Mouse (Mus musculus) heart, embryonic 11.5 days (tissue): Measurements from ENCODE around the gene Tmprss3. TPM values are rescaled to one million over a fixed set of nuclear protein-coding genes. Genes with fewer than 3 reads are reported as not detected.

Source experiments
- ATAC-seq: fragments of 200-750 bp; cut with Nextera tagmentation; replicated peaks from 2 replicates; pipeline ENCODE4 v1.8.0; 2017; ENCODE audit warnings: moderate library complexity; ENCODE audit not compliant: insufficient number of reproducible peaks, low FRiP score, low TSS enrichment
- H3K27ac ChIP-seq: fragments of 300-500 bp; sonication (generic); 2 replicates; pipeline ENCODE4 v1.5.1; 2014; ENCODE audit warnings: mild to moderate bottlenecking, low read depth, low read length
- H3K27me3 ChIP-seq: fragments of 300-500 bp; sonication (generic); 2 replicates; pipeline ENCODE4 v1.6.1; 2014; ENCODE audit warnings: mild to moderate bottlenecking, low read length, mixed read lengths; ENCODE audit not compliant: control insufficient read depth, insufficient read depth
- H3K36me3 ChIP-seq: fragments of 300-500 bp; sonication (generic); 2 replicates; pipeline ENCODE4 v1.6.1; 2014; ENCODE audit warnings: mild to moderate bottlenecking, low read length, moderate library complexity, mixed read lengths; ENCODE audit not compliant: control insufficient read depth, insufficient read depth
- H3K4me1 ChIP-seq: fragments of 300-500 bp; sonication (generic); 2 replicates; pipeline ENCODE4 v1.6.1; 2014; ENCODE audit warnings: low read length; ENCODE audit not compliant: control insufficient read depth, insufficient read depth
- H3K4me2 ChIP-seq: fragments of 300-500 bp; sonication (generic); 2 replicates; pipeline ENCODE4 v1.6.1; 2014; ENCODE audit warnings: mild to moderate bottlenecking, moderate library complexity
- H3K4me3 ChIP-seq: fragments of 300-500 bp; sonication (generic); 2 replicates; pipeline ENCODE4 v1.5.1; 2014; ENCODE audit warnings: low read depth, low read length
- H3K9ac ChIP-seq: fragments of 300-500 bp; sonication (generic); 2 replicates; pipeline ENCODE4 v1.6.1; 2014; ENCODE audit warnings: mild to moderate bottlenecking, low read depth, low read length, moderate library complexity
- H3K9me3 ChIP-seq: fragments of 300-500 bp; sonication (generic); replicated peaks from 2 replicates; pipeline ENCODE4 v1.6.1; 2016; ENCODE audit warnings: low read length; ENCODE audit not compliant: control insufficient read depth
- WGBS: fragments of 180-500 bp; shearing (Covaris S2); extraction: QIAGEN DNeasy Blood & Tissue Kit; methylation state at CpG from one replicate; pipeline ENCODE4 v1.1.7; 2014; ENCODE audit not compliant: insufficient replicate concordance; 5-methylcytosine and 5-hydroxymethylcytosine counted together
- polyA plus RNA-seq: library from polyadenylated mRNA; unstranded; fragments of >200 nt; fragmentation: Nextera tagmentation; extraction: Ambion mirVana; gene quantifications from 2 replicates; pipeline ENCODE4 v1.2.1, GENCODE M21; 2014

Tmprss3 gene
- polyA plus RNA-seq, 1 experiment from 2014 or later, result not detected

DNA sequence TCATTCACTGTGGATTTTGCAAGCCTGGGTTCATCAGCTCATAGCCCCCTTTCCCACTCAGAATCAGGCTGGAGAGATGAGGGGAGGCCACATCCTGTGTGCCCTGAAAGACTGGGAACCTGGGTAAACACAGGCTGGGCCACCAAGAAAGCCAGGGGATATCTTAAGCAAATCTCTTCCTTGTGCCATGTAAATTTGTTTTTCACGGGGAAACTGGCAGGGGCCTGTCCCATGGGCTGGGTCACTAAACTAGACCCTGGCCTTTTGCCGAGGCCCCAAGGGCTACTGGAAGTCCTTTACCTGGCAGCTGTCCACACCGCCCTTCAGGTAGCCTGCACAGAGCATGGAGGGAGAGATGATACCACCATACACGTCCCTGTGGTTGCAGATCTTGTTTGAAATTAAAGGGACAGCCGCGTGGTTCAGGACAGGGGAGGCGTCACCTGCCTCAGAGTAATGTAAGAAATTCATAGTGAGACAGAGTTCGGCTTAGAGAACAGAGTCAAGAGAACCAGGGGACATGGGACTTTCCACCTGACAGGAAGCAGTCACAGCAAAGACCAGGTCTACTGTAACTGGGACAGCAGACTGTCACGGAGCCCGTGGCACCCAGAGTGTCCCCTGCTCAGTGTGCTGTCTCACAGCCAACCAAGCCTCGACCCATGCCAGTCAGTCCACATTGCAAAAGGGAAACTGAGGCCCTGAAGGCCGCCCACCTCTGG lies 14.3 kb downstream of the Tmprss3 start:
- Histone ChIP-seq H3K9me3 (no peaks in the 10 kb centered on the region), H3K36me3 (no peaks in the 10 kb centered on the region), H3K4me2 (no peak overlapping the region), H3K27me3 (0 out of 2 replicates have a peak, but pooled peaks cover 4% of the 10 kb centered on the region), H3K27ac (no peak overlapping the region), H3K4me3 (no peak overlapping the region), H3K9ac (no peak overlapping the region), H3K4me1 (no peaks in the 10 kb centered on the region)
- 70% methylated on average over 12 of the region's 12 CpGs for WGBS
- no peak for ATAC-seq

DNA sequence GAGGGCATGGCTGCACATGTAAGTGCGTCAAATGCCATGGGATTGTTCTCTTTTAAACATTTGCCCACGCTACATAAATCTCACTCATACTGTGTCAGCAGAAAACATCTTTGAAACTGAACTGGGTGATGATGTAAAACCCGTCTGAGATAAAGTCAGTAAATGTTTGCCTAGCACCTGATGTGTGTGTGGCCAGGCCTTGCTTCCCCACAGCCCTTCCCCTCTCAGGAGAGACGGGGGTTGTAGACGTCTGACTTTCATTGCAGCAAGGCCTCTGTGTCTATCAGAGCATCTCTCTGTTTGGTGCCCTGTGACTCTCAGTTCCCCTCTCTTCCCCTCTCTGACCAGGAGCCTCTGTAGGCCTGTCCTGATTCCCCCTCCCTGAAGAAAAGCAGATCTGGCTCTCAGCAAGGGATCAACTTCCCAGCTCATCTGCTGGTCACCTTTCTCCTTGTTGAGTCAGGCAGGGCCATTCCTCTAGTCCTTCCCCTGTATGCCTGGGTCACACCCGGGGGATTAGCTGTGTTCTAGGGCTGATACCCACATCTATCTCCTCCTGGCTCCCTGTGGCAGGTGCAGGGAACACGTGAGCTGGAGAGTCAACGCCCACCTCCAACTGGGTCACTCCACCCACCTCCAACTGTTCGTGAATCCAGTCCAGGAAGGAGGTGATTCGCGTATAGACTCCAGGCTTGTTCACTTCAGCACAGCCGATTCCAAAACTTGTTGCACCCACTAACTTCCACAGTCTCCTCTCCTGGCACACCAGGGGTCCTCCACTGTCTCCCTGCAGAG lies 15.4 kb downstream of the Tmprss3 start:
- Histone ChIP-seq H3K4me1 (no peaks in the 10 kb centered on the region), H3K36me3 (no peaks in the 10 kb centered on the region), H3K27ac (no peak overlapping the region), H3K4me2 (no peak overlapping the region), H3K4me3 (no peak overlapping the region), H3K9me3 (no peaks in the 10 kb centered on the region), H3K27me3 (0 out of 2 replicates have a peak, but pooled peaks cover 4% of the 10 kb centered on the region), H3K9ac (no peak overlapping the region)
- no peak for ATAC-seq
- 69% methylated on average over 12 of the region's 12 CpGs for WGBS

DNA sequence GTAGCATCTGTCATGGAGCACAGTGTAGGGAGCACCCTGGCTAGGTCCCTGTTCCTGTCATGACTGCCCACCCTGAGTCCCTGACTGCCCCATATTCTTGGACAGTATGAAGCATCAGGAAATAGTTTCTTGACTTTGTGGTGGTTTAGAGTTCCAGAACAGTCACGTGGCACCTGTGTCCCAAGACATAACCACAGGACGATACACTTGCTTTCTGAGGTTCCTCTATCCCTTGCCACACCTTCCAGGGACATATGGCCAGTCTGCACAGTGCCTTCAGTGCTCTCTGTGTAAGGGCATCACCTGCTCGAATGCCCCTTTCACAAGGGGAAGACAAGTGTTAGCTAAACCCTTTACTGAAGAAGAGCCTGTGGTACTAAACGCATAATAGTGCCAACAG lies 17.3 kb downstream of the Tmprss3 start:
- Histone ChIP-seq H3K9me3 (no peaks in the 10 kb centered on the region), H3K36me3 (no peaks in the 10 kb centered on the region), H3K4me3 (no peak overlapping the region), H3K4me1 (no peaks in the 10 kb centered on the region), H3K4me2 (no peak overlapping the region), H3K9ac (no peak overlapping the region), H3K27me3 (0 out of 2 replicates have a peak, but pooled peaks cover 4% of the 10 kb centered on the region), H3K27ac (no peak overlapping the region)
- WGBS, result 83% methylated on average over 4 of the region's 4 CpGs
- no peak for ATAC-seq

DNA sequence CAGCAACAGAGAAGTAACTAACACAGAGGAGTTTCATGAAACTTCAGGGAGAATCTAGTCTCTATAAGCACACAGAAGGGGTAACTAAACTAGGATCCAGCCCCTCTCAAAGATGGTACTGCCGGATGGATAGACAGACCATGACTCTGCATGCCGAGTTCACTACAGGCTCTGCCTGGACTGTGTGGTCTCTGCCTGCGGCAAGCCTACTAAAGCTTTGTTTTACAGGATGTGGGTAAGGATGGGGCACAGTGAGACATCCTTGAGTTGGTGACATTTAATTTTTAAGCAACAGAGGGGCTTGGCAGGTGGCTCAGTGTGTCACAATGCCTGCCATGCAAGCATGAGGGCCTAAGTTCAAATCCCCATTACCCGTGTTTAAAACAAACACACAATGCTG lies 22.5 kb downstream of the Tmprss3 start:
- no peak overlapping the region for H3K27ac ChIP-seq
- H3K27me3 ChIP-seq, result 0 out of 2 replicates have a peak, but pooled peaks cover 4% of the 10 kb centered on the region
- H3K4me3 ChIP-seq, result no peak overlapping the region
- WGBS, result 80% methylated on average over 4 of the region's 4 CpGs
- H3K4me2 ChIP-seq, result no peak overlapping the region
- ATAC-seq, result no peak
- no peaks in the 10 kb centered on the region for H3K9me3 ChIP-seq
- H3K36me3 ChIP-seq, result no peaks in the 10 kb centered on the region
- H3K4me1 ChIP-seq, result no peaks in the 10 kb centered on the region
- H3K9ac ChIP-seq, result no peak overlapping the region

DNA sequence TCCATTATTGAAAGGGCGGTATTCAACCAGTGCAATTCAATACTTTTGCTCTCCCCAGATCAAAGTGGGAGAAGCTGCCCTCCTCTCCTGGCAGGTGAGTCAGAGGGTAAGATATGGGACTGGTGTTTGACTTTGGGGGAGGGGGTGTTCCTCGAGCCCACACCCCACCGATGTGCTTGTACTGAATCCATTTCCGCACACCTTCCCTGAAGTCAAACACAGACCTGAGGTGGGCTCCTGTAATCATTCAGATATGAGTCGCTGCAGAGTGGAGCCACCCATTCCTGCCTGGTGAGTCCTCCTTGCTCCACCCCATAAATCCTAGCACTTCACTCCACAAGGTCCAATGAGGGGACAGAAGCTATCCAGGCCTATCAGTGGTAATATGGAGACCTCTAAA lies 29.0 kb downstream of the Tmprss3 start:
- Histone ChIP-seq H3K9me3 (no peaks in the 10 kb centered on the region), H3K27me3 (no peaks in the 10 kb centered on the region), H3K36me3 (no peaks in the 10 kb centered on the region), H3K4me1 (no peaks in the 10 kb centered on the region), H3K4me2 (no peak overlapping the region), H3K4me3 (no peak overlapping the region), H3K9ac (no peak overlapping the region), H3K27ac (no peak overlapping the region)
- ATAC-seq, result no peak
- 83% methylated on average over 5 of the region's 5 CpGs for WGBS

DNA sequence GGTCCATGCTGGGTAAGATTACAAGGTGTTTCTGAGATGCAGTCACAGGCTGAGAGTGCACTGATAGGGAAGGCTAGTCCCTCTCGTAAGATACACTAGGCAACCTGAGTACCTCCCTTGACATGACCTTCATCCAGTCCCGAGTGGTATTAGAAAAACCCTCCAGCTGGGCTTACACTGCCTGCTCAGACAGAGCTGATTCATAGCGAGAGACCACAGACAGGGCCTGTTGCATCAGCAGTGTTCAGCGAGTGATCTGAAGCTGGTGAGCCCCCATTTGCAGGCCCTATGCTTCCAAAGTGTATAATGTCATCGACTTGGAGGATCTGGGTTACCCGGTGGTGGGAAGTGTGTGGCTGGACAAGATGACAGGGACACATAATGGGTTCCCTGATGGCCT lies 33.6 kb downstream of the Tmprss3 start, which contains the start of gene Tff1:
Gene Tff1 (minus strand): TSS at position 151 of the 400 bp plus-strand sequence.
- 62% methylated on average over 6 of the region's 6 CpGs for WGBS
- Histone ChIP-seq H3K36me3 (no peaks in the 10 kb centered on the region), H3K27me3 (no peaks in the 10 kb centered on the region; the same call in 1 of the 2 replicates), H3K9me3 (no peaks in the 10 kb centered on the region), H3K4me3 (no peak within 1 kb of the TSS), H3K9ac (no peak within 1 kb of the TSS), H3K27ac (no peak within 1 kb of the TSS), H3K4me1 (no peaks in the 10 kb centered on the region), H3K4me2 (no peak within 1 kb of the TSS)
- no peak for ATAC-seq

DNA sequence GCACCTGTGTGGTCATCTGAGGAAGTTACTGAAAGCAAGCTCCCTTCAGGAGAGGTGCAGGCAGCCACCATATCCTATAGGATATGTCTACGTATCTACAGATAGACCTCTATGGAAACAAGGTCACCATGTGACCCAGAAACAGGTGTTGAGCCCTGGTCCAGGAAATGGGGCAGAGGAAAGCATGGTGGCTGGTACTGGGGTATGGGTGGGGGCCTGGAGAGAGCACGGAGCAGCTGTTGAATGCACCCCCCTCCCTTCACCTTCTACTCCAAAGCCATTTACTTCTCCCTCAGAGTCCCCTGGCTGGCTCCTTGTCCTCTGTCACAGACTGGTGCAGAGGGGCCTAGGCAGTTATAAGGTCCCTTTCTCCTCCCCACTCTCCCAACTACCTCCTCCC lies 35.0 kb downstream of the Tmprss3 start:
- H3K4me3 ChIP-seq, result no peak overlapping the region
- no peaks in the 10 kb centered on the region for H3K9me3 ChIP-seq
- ATAC-seq, result no peak
- no peaks in the 10 kb centered on the region for H3K36me3 ChIP-seq
- H3K4me2 ChIP-seq, result no peak overlapping the region
- no peaks in the 10 kb centered on the region for H3K4me1 ChIP-seq
- no peak overlapping the region for H3K27ac ChIP-seq
- no peak overlapping the region for H3K9ac ChIP-seq
- WGBS, result 65% methylated on average over 2 of the region's 2 CpGs
- no peaks in the 10 kb centered on the region; the same call in 1 of the 2 replicates for H3K27me3 ChIP-seq

DNA sequence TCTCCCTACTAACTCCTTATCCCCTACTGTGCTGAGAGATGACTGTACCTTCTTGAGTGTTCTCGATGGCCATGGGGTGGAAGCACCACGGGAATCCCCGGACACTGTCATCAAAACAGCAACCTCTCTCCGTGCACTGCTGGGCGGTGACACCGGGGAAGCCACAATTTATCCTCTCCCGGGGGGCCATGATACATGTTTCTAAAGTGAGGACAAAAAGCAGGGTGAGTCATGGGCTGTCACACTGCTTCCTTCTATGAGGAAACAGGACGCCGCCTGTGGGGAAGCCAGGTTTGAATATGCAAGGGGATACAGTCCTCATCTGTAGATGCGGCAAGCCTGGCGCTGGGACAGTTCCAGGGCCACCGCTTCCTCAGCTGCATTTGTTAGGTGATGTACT lies 36.2 kb downstream of the Tmprss3 start:
- H3K27ac ChIP-seq, result no peak overlapping the region

More for the DNA sequence above, 36.2 kb downstream of the Tmprss3 start:
- Histone ChIP-seq H3K9ac (no peak overlapping the region), H3K4me3 (no peak overlapping the region), H3K4me2 (no peak overlapping the region), H3K9me3 (no peaks in the 10 kb centered on the region), H3K27me3 (no peaks in the 10 kb centered on the region; the same call in 1 of the 2 replicates), H3K4me1 (no peaks in the 10 kb centered on the region), H3K36me3 (no peaks in the 10 kb centered on the region)
- no peak for ATAC-seq
- WGBS, result 77% methylated on average over 12 of the region's 12 CpGs
